Comparison of ENCODE assay signal across 13 mouse cellular contexts in the genomic region with DNA sequence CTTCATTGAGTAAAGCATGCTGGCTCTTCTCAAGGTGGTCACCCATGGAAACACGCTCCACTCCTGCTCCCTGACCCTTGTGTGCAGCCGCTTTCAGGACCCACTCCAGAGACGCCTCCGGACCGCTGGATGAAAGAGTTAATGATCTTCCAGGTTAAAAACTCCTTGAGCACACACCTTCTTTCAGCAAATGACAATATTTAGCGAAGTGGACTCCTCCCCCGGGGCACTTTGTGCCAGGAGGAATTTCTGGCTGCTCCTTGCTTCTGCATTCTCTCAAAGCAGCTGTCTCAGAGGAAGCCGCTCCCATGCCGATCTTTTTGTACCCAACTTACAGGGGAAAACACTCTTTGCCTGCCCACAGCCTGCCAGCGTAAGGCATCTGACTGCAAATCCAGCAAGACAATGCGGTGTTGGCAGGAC. TPM values are rescaled to one million over a fixed set of nuclear protein-coding genes. Genes with fewer than 3 reads are reported as not detected.
DNase-seq lines count a peak whose midpoint lies in the region; ATAC-seq and TF ChIP-seq lines count a peak whose summit lies in the region.
"Had no signal": no experiment of that assay in that cellular context is flagged by ENCODE, and none has a peak within 500 bp of the region (broad histone marks: within the 10 kb centered on the region; RNA-seq: fewer than 3 reads in every experiment).

No protein-coding gene starts in this region.

- no peak for ATAC-seq in forebrain, embryonic 16.5 days
- ATAC-seq in lung, embryonic 16.5 days (ENCODE audit: low read depth): no peak
- no peak for ATAC-seq in liver, postnatal 0 days
- ATAC-seq: activated CD4-positive, CD25-positive, alpha-beta regulatory T cell, adult 4 months had no signal

- WGBS in forebrain, embryonic 16.5 days: 57% methylated on average over 11 of the region's 11 CpGs
- 89% methylated on average over 11 of the region's 11 CpGs for WGBS in forebrain, embryonic 10.5 days
- WGBS in lung, embryonic 16.5 days: 54% methylated on average over 11 of the region's 11 CpGs
- 71% methylated on average over 11 of the region's 11 CpGs for WGBS in liver, postnatal 0 days (ENCODE audit: insufficient replicate concordance)

- peaks cover 7% of the 10 kb centered on the region for H3K4me1 ChIP-seq in forebrain, embryonic 16.5 days (replicated peaks; ENCODE audit: control insufficient read depth, insufficient read depth, low read length)
- H3K4me1 ChIP-seq in forebrain, embryonic 10.5 days: no peaks in the 10 kb centered on the region
- no peaks in the 10 kb centered on the region for H3K4me1 ChIP-seq in lung, embryonic 16.5 days (replicated peaks; ENCODE audit: control insufficient read depth, insufficient read depth, low read length)
- no peaks in the 10 kb centered on the region; the same call in 1 of the 2 replicates for H3K4me1 ChIP-seq in liver, postnatal 0 days (ENCODE audit: insufficient read depth)
- H3K4me1 ChIP-seq: liver, embryonic 13.5 days; neural tube, embryonic 12.5 days had no signal

- TF ChIP-seq EP300 in liver, postnatal 0 days (IDR thresholded peaks at IDR 0.05; ENCODE audit: low read depth): no peak

- TF ChIP-seq CTCF in liver, postnatal 0 days (IDR thresholded peaks at IDR 0.05; ENCODE audit: low read depth): no peak

- H3K27me3 ChIP-seq in forebrain, embryonic 16.5 days (replicated peaks; ENCODE audit: control insufficient read depth, insufficient read depth, low read length): no peaks in the 10 kb centered on the region
- peaks cover 3% of the 10 kb centered on the region for H3K27me3 ChIP-seq in forebrain, embryonic 10.5 days (ENCODE audit: poor library complexity, severe bottlenecking)
- H3K27me3 ChIP-seq in lung, embryonic 16.5 days (ENCODE audit: control insufficient read depth, insufficient read depth, low read depth, low read length): no peaks in the 10 kb centered on the region
- no peaks in the 10 kb centered on the region for H3K27me3 ChIP-seq in liver, postnatal 0 days (ENCODE audit: insufficient read depth, low read length)
- H3K27me3 ChIP-seq: liver, embryonic 13.5 days; neural tube, embryonic 12.5 days had no signal

- H3K9ac ChIP-seq in forebrain, embryonic 16.5 days (replicated peaks; ENCODE audit: low read depth, low read length): no peak overlapping the region
- no peak overlapping the region for H3K9ac ChIP-seq in lung, embryonic 16.5 days (ENCODE audit: low read length)
- no peak overlapping the region for H3K9ac ChIP-seq in liver, postnatal 0 days (replicated peaks)
- H3K9ac ChIP-seq: liver, embryonic 13.5 days; neural tube, embryonic 12.5 days had no signal

- no peaks in the 10 kb centered on the region for H3K36me3 ChIP-seq in forebrain, embryonic 16.5 days (ENCODE audit: control insufficient read depth, insufficient read depth)
- H3K36me3 ChIP-seq in forebrain, embryonic 10.5 days (replicated peaks): no peaks in the 10 kb centered on the region
- no peaks in the 10 kb centered on the region for H3K36me3 ChIP-seq in lung, embryonic 16.5 days (ENCODE audit: control insufficient read depth, insufficient read depth, low read length)
- H3K36me3 ChIP-seq in liver, postnatal 0 days (replicated peaks; ENCODE audit: insufficient read depth, low read length): no peaks in the 10 kb centered on the region
- H3K36me3 ChIP-seq: liver, embryonic 13.5 days; neural tube, embryonic 12.5 days had no signal

- H3K4me2 ChIP-seq in forebrain, embryonic 16.5 days (ENCODE audit: low read length): peak overlapping the region; percentile 11; the same call in 1 of the 2 replicates
- H3K4me2 ChIP-seq in lung, embryonic 16.5 days (ENCODE audit: low read depth, low read length): peak overlapping the region; percentile 43
- H3K4me2 ChIP-seq in liver, postnatal 0 days (ENCODE audit: low read depth, low read length): no peak overlapping the region
- H3K4me2 ChIP-seq: liver, embryonic 13.5 days; neural tube, embryonic 12.5 days had no signal

- DNase-seq in forebrain, embryonic 10.5 days (ENCODE audit: extremely low spot score, low spot score): no peak
- peak; percentile 28 for DNase-seq in right cerebral cortex, adult 18-20 months
- DNase-seq in right cerebral cortex, postnatal 14 days: no peak
- DNase-seq in liver, postnatal 0 days: no peak
- no peak for DNase-seq in embryo, embryonic 11 days
- no peak for DNase-seq in cerebellum, postnatal 36 days
- DNase-seq: heart, adult 18-20 months; liver, embryonic 13.5 days had no signal

- no peaks in the 10 kb centered on the region for H3K9me3 ChIP-seq in forebrain, embryonic 16.5 days (ENCODE audit: control insufficient read depth, low read length)
- H3K9me3 ChIP-seq in forebrain, embryonic 10.5 days: no peaks in the 10 kb centered on the region
- H3K9me3 ChIP-seq in lung, embryonic 16.5 days (ENCODE audit: control insufficient read depth, low read length): no peaks in the 10 kb centered on the region
- H3K9me3 ChIP-seq in liver, postnatal 0 days (ENCODE audit: low read length): no peaks in the 10 kb centered on the region
- H3K9me3 ChIP-seq: liver, embryonic 13.5 days; neural tube, embryonic 12.5 days had no signal

- H3K4me3 ChIP-seq in forebrain, embryonic 16.5 days (replicated peaks; ENCODE audit: low read length): no peak overlapping the region
- H3K4me3 ChIP-seq in forebrain, embryonic 10.5 days: no peak overlapping the region
- peak overlapping the region; percentile 32 for H3K4me3 ChIP-seq in lung, embryonic 16.5 days (ENCODE audit: low read length)
- H3K4me3 ChIP-seq in liver, postnatal 0 days (ENCODE audit: low read depth, low read length): no peak overlapping the region
- H3K4me3 ChIP-seq: liver, embryonic 13.5 days; neural tube, embryonic 12.5 days had no signal

- H3K27ac ChIP-seq in forebrain, embryonic 16.5 days (ENCODE audit: low read length): no peak overlapping the region
- H3K27ac ChIP-seq in forebrain, embryonic 10.5 days: no peak overlapping the region
- no peak overlapping the region for H3K27ac ChIP-seq in lung, embryonic 16.5 days (ENCODE audit: low read length)
- no peak overlapping the region for H3K27ac ChIP-seq in liver, postnatal 0 days (ENCODE audit: low read depth)
- H3K27ac ChIP-seq: liver, embryonic 13.5 days; neural tube, embryonic 12.5 days had no signal

RNA-seq across cellular contexts. Expression of a gene that starts 3.4 kb away (rescaled TPM):
- 0.62 and 1.5 TPM in 2 replicates for polyA plus RNA-seq in forebrain, embryonic 16.5 days (2015; fragmentation: Nextera tagmentation; extraction: Ambion mirVana)
- 0.16 TPM in 1 of 2 replicates, not detected in the other for polyA plus RNA-seq in forebrain, embryonic 10.5 days (2016; fragmentation: Nextera tagmentation; extraction: Ambion mirVana)
- 1.4 and 2.4 TPM in 2 replicates for polyA plus RNA-seq in lung, embryonic 16.5 days (2015; fragmentation: Nextera tagmentation; extraction: Ambion mirVana)
- not detected in 2 replicates for polyA plus RNA-seq in liver, postnatal 0 days (2015; fragmentation: Nextera tagmentation; extraction: Ambion mirVana)
- polyA plus RNA-seq: activated CD4-positive, CD25-positive, alpha-beta regulatory T cell, adult 4 months; embryonic facial prominence, embryonic 11.5 days; liver, embryonic 13.5 days had no signal

RNA-seq across cellular contexts. Expression of a gene that starts 37.9 kb away (rescaled TPM):
- polyA plus RNA-seq in forebrain, embryonic 16.5 days (2015; fragmentation: Nextera tagmentation; extraction: Ambion mirVana): 53.1 and 57.5 TPM in 2 replicates
- polyA plus RNA-seq in forebrain, embryonic 10.5 days (2016; fragmentation: Nextera tagmentation; extraction: Ambion mirVana): 44.6 and 44.7 TPM in 2 replicates
- polyA plus RNA-seq in lung, embryonic 16.5 days (2015; fragmentation: Nextera tagmentation; extraction: Ambion mirVana): 29.6 and 31.4 TPM in 2 replicates
- 12.3 and 15.2 TPM in 2 replicates for polyA plus RNA-seq in liver, postnatal 0 days (2015; fragmentation: Nextera tagmentation; extraction: Ambion mirVana)
